Mouse (Mus musculus) right cerebral cortex, postnatal 10 days (tissue): ENCODE measurements at regions not wholly inside any gene's neighbourhood (a gene's known extent, or its start where the extent isn't known, plus 50 kb on each side); places are given as distances from the start of the nearest gene placed in this dataset.

ENCODE experiments used
- DNase-seq, 2 experiments: peaks; one replicate each; pipeline ENCODE4 v3.0.0; 2021; ENCODE audit warnings: low spot score in 2 of 2

GRCm38 (mm10) chr6:78599751-78600150 lies 131.1 kb upstream of the Reg3g start:
- DNase-seq = no peak

- DNase-seq = no peak
These were observed 101.4 kb upstream of the Reg3g start for GRCm38 (mm10) chr6:78570000-78570597.

DNA sequence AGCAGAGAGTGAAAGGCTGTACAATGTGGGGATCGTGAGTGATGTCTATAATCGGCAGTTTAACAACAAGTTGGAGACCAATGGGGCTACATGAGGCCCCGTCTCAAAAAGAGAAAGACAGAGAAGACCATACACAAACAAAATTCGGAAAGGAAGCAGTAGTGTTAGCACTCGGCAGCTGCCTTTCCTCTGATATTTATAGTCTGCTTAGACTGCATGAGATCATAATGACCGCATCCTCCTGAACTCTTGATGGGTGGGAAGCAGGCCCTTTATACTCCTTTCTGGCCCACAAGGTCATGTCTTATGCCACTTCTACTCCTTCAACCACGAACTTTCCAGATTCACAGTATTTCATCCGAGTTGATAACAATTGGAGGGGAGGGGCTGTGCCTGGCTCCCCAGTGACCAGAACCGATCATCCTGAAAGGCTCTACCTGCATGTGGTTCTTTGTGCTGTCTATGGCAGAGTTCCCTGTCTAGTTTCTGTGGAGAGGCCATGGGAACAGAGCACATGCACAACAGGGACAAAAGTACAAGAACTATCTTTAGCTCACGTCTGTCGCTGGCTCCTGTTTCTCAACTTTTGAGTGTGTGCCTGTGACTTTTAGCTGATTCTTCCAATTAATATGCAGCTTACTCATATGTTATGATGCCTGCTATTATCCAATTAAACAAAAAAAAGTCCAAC lies 84.5 kb upstream of the Reg3g start:
- DNase-seq = no peak

GRCm38 (mm10) chr6:78552353-78552698 lies 83.7 kb upstream of the Reg3g start:
- DNase-seq = peak; percentile 27 to 29

GRCm38 (mm10) chr6:78551666-78552352 lies 83.1 kb upstream of the Reg3g start:
- peak; percentile 23 for DNase-seq

DNA sequence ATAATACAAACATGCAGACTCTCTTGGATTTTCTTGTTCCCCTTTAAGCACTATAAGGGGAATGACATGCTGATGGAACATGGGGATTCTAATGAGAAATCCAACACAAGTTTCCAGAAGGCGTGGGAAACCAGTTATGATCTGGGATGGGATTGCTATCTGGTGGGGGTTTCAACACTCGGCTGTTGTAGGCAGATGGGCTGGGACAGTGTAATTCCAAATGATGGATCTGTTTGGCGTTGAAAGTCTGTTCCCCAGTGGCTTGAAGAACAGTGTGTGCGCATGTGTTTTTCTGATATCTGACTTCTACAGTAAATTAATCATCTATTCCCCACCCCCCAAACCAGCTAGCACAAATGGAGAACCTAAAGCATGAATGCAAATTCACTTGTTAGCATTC lies 79.8 kb upstream of the Reg3g start:
- DNase-seq = no peak

- no peak for DNase-seq
These were observed 79.0 kb upstream of the Reg3g start for GRCm38 (mm10) chr6:78547721-78548120.

DNA sequence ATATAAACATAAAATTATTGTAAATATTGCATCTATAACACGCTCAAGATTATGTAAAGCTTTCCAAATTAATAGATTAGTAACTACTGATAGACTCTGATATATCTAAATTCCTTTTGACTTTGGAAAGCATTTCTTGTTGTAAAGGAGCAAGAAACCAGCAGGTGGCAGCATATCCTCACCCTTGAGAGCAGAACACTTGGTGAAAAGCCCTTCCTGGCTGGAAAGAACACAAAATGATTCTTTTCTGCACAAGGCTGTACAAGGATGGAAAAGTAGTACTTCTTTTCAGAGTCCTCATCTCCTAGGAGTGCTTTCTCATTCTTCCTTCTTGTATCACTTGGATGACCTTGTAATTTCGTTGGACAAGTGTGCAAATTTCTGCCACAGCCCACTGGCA lies 75.6 kb upstream of the Reg3g start:
- peak; percentile 76 to 87 for DNase-seq

- no peak for DNase-seq
These were observed 68.8 kb upstream of the Reg3g start for GRCm38 (mm10) chr6:78537476-78537875.

DNA sequence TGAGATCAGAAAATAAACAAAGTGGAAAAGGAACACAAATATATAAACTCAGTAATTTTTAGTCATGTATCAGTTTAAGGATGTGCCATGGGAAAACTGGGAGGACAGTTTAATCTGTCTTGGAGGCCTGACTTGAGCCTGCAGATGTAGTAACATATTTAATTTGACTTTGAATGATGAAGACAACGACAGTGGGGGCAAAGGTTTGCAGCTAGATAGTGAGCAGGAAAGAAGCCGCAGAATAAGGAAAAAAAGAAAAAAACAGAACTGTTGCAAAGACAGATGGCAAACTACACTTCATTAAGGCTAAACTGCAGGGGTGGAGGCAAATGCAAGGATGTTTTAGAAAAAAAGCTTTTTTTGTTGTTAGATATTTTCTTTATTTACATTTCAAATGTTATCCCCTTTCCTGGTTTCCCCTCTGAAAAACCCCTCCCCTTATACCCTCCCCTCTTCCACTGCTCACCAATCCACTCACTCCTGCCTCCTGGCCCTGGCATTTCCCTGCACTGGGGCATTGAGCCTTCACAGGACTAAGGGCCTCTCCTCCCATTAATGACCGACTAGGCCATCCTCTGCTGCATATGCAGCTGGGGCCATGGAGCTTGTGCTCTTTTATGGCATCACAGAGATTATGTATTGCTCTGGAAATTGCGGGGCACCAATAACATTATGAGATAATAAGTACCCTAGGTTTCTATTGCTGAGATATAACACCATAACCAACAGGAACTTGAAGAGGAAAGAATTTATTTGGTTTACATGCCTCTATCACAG lies 58.5 kb upstream of the Reg3g start:
- no peak for DNase-seq
